Mouse (Mus musculus): ENCODE data around the gene Dnah10.

GRCm38 (mm10) chr5:124777178-124777709, 52.4 kb downstream of the Dnah10 start:
- no peak for TF ChIP-seq POLR2A (IDR thresholded peaks at IDR 0.05; ENCODE audit: borderline replicate concordance, low read depth, low read length)
- TF ChIP-seq CTCF (IDR thresholded peaks at IDR 0.05; ENCODE audit: low read depth, low read length), result peak; percentile 92

Measured in bone marrow macrophage, adult 2 months (primary cell).